Mouse (Mus musculus) lung, postnatal 0 days (tissue): Measurements from ENCODE around the gene Ctsc.

Experiments
- CTCF ChIP-seq: IDR thresholded peaks from 2 replicates; pipeline ENCODE4 v1.5.1; 2016; ENCODE audit warnings: antibody characterized with exemption, mild to moderate bottlenecking
- EP300 ChIP-seq: IDR thresholded peaks from 2 replicates; pipeline ENCODE4 v1.6.1; 2016; ENCODE audit warnings: antibody characterized with exemption, mild to moderate bottlenecking, control low read depth

GRCm38 (mm10) chr7:88264861-88265260 is 13.0 kb upstream of the Ctsc start:
- no peak for TF ChIP-seq CTCF
- TF ChIP-seq EP300 = no peak
